Mouse (Mus musculus) kidney, adult 2 months (tissue): Measurements from ENCODE around the gene Snrpb.

Experiments used
- CTCF ChIP-seq: fragments of 200-500 bp; conservative IDR thresholded peaks from 2 replicates; pipeline ENCODE4 v1.5.1; 2011; ENCODE audit warnings: low read depth, mild to moderate bottlenecking, control low read depth, low read length, moderate library complexity, mixed read lengths; ENCODE audit not compliant: insufficient read depth, insufficient read length
- POLR2A ChIP-seq: fragments of 200-500 bp; IDR thresholded peaks from one replicate; pipeline ENCODE4 v1.6.1; 2011; ENCODE audit warnings: low read depth, low read length, control low read depth

DNA sequence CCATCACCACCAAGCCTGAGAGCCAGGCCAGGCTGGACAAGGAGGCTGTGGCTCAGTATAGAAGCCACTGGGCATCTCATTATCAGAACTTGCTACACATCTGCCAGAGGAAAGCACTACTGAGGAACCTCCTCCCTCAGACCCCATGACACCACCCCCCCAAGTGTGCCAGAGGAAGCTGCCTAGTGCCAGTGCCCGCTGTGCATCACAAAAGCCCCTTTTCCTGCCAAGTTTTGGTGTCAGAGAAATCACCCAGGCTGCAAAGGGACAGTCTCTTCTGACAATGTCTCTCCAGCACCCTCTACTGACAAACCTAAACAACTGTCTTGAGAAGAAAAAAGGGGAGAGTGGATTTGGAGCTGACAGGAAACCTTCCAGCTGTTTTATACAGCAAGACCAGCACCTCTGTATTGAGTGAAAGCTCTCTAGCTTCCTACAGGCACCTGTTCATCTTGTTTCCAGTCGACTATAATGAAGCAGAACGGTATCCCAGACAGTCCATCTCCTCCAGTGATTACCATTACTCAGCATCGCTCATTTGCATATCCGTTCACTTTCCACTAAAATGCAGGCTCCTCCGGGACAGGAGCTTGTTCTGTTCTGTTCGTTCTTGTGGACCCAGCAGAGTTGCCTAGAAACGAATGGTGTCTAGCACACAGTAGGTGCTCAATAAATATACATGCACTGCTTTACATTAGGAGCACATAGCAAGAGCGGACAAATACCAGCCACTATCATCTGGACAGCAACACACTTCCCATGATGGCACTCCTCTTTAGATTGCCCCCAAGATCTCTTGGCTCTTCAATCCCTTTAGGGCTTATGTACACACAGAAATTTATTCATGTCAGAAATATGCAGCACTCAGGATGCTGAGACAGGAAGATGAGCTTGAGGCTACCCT lies 12.6 kb downstream of the Snrpb start:
- TF ChIP-seq CTCF (0 out of 2 replicates have a peak, but pooled peaks have one; percentile 27), POLR2A (no peak)
